Mouse (Mus musculus) right cerebral cortex, postnatal 10 days (tissue): Measurements from ENCODE around the gene Cadm2.

Experiments
- DNase-seq, 2 experiments: peaks; one replicate each; pipeline ENCODE4 v3.0.0; 2021; ENCODE audit warnings: low spot score in 2 of 2

Gene Cadm2

DNA sequence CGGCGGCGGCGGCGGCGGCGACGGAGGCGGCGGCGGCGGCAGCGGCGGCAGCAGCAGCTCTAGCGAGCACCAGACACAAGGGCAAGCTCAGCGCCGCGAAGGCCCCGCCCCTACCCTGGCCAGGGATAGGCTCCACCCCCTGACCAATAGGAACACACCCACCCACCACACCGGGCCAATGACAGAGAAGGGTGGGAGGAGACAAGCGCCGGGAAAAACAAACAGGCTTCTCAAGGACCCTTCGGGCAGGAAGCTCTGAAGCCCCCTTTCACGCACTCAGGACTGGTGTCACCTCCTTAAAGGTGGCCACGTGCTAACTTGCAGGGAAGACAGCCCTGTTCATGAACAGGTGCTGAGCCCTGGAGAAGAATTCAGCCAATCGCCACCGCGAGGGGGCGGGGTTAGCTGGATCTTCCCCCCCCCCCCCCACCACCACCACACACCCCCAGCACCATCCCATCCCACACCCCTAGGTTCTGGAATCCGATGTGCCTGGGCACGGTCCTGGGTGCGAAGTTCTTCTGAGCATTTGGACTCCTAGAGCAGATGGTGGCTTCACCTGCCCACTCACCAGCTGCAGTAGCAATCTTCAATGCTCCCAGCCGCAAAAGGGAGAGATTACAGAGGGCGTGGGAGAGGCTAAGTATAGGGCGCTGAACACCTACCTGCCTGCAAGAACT, at the start of gene Cadm2:
Gene Cadm2, minus strand, starts transcription at position 83 of the 680 bp plus-strand sequence.
- peak; percentile 97 to 98 for DNase-seq

DNA sequence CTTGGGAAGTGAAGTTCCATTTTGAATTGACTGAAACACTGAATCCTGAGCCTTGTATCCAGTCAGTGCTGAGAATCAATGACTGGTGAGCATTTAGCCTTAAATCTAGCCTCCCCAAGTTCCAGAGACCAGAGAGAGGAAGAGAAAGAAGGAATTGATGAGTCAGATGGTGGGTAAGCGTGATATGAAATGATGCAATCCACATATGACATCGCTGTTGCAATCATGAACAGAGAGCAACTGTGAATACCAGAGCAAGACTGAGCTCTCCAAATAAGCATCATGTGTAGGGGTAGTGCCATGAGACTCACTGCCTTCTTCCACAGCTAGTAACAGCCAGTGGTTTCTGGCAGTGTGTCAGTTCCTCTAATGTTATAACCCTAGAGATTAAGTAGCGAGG, 26.2 kb upstream of the Cadm2 start:
- no peak for DNase-seq

DNA sequence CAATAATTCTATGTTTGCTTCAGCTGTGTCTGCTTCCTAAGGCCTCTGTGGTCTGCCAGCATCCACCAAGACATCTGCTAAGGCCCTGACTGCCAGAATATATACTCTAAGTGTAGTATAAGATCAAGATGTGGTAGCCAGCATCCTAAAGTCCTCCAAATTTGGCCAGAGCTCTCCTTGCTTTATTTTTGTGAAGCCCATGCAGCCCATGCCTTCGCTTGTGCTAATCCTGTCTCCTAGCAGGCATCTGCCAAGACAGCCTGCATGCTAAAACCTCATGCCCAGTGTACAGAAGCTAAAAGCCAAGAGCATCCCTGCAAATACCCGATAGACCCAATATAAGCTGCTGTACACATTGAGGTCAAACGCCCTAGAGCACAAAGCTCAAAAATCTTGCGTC, 22.9 kb upstream of the Cadm2 start:
- DNase-seq: peak; percentile 32 to 51

DNA sequence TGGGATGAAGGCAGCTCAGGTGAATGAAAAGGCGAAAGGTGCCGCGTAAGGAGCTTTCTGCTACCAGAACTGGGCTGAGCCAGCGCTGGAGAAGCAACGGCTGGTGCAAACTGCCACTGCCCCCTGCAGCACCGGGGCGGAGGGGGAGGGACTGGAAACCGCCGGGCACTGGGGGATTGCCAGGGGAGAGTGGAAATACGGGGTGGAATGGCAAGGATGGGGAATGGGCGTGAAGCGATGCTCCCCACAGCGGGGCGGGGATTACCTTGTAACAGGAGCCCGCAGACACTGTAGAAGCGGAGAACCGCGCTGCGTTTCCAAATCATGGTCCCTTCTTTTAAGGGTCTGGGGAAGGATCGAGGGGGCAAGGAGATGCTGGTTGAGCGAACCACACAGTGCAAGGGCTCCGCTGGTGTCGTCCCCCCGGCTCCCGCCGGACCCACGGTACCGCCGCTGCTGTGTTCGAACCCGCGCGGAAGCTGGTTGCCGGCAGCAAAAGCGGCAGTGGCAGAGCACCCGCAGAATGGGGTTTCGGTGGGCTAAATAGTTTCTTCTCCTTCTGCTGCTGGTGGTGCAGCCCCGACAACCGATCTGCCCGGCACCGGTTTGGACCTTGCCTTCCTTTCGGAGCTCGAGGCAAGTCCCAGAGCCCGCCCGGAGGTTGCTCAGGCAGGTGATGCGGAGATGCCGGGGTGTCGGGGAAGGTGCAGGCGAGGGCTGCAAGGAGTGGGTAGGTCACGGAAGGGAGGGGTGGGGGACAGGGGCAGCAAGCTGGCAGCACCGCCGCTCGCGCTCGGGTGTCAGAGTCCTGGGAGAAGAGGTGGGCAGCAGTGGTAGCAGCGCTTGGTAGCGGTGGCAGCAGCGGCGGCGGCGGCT, 564 bp downstream of the Cadm2 start:
- DNase-seq: peak; percentile 91 to 92

DNA sequence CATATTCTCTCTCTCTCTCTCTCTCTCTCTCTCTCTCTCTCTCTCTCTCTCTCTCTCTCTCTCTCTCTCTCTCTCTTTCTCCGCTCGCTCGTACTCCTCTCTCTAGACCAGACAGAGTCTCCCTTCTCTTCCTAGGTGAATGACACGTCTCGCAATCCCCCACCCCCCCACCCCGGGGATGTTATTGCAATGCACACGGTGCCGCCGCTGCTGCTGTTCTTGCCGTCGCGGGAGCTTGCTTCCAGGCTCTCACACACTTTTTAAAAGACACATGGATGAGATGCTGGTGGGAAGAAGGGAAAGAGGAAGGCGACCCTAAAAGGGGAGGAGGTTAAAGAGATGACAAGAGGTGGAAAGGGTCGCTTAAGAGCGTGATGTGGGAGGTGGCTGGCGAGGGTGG, 1.3 kb downstream of the Cadm2 start:
- no peak for DNase-seq

DNA sequence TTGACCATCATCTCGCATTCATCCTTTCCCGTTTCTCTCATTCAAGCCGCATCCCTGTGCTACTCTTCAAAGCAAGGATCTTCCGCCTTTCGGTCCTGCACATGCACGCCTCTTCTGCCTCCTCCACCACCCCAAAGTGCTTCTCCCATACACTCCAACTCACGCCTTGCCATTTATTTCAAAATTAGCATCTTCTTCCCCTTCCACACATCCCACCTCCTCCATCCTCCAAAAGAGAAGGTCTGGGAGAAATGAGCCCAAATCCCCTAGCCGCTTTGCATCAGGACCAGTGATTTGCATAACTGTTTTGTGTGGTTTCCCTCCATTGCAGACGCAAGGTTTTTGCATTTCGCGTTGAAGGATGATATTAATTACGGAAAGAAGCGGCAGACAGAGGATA, 1.9 kb downstream of the Cadm2 start:
- DNase-seq: peak; percentile 47 to 48

DNA sequence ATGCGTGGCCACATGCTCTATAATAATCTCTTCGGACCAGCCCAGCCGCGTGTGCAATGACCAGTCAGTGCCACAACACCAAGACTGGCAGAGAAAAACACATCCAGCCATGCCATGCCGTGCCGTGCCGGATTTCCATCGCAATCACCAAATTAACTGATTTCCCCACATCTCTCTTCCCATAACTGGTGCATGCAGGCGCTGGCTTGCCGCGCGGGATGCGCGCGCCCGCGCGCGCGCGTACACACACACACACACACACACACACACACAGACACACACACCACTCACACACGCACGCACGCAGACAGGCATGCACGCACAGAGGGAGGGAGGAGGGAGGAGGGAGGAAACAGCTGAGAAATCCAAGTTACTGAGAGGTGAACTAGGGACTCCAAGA, 2.9 kb downstream of the Cadm2 start:
- peak; percentile 84 to 87 for DNase-seq

DNA sequence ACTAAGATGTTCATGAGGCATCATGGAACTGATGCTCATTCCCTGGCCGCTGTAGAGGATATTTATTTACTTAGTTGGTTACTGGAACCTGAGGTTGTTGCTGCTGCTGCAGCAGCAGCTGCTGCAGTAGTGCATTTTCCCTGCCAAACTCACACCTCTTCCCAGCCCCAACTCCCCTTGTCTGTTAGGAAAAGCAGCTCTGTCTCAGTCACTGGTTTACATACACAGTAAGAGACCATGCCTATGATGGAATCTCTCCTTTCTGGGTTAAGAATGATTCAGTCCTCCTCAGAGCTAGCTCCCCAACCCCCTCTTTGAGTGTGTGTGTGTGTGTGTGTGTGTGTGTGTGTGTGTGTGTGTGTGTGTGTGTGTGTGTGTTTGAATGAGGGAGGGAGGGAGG, 3.5 kb downstream of the Cadm2 start:
- DNase-seq: peak in 1 of 2 experiments; percentile 41

DNA sequence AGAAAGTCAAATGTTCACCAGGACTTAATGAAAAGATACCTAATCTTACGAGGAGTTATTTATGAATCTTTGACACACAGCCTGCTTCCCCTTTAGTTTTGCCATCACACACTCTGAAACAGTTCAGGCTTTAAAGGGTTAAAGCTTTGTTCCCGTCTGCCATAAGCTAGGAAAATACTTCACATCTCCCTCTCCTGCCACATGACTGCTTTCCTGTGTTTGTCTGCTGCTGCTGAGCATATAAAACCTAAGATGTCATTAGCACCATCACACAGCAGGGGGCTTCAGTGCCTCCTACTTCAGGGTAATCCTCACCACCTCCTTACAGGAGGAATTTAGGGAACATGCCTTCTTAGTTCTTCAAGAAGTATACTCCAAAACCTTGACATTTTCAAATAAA, 6.8 kb downstream of the Cadm2 start:
- peak; percentile 60 to 78 for DNase-seq

DNA sequence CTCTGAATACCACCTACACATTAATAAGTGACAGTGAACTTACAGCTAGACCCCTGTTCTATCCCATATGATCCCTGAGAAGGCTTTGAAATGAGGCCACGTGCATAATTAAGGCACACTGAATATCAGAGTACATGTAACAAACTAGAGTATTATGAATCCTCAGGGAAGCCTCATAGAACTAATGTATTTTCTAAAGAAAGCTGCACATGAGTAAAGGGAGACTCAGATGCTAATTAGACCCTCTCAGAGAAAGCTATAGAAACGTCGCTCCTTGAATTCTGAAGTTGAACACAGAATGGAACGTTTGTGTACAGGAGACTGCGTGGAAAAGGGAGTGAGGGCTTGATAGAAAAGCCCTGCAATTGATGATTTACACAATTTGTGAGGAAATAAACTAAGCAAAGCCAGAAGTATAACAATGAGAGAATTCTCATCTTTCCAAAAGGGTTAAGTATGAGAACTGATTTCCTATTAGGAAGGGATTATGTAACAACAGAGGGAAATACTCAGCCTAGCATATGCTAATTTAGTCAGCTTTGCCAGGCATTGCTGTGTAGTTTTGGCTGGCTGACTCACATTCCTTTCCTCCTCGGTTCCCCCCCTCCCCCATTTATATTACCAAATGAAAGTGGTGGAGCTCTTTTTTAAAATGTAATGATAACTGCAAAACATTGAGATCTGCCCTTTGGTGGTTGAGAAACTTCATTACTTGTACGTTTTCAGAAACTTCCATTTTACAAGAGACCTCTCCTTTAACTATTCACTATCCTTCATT, 9.6 kb downstream of the Cadm2 start:
- no peak for DNase-seq

DNA sequence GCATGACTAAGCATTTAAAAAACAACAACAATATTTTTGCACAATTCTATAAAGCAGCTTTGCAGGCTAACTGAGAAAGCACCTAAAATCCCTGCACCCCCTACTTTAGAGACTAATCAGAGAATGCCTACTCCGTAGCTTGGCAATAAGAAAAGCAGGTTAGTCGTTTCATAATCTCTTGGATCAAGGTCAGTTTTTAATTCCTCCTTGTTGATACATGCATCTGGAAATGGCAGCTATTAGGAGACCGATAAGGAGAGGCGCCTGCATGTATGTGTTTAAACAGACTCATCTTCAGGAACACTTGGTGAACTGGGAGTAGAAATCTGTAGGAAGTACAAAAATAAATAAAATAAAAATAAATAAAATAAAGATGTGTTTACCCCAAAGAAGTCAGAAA, 11.6 kb downstream of the Cadm2 start:
- no peak for DNase-seq

DNA sequence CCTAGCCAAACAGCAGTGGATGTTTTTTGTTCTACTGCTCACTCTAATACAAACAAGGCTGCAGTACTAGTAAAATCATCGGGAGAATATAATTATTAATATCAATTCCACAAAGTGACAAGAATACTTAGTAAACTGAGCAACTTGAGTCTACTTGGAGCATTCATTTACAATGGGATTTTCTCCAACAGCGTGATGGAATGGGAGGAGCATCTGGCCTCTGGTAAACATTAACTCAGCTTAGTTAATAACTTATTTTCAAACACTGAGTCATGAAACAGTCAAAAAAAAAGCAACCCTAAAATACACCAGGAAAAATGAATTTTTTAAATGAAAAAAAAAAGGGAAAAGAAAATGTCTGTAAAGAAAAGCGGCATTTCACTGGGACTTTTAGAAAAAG, 12.2 kb downstream of the Cadm2 start:
- no peak for DNase-seq

DNA sequence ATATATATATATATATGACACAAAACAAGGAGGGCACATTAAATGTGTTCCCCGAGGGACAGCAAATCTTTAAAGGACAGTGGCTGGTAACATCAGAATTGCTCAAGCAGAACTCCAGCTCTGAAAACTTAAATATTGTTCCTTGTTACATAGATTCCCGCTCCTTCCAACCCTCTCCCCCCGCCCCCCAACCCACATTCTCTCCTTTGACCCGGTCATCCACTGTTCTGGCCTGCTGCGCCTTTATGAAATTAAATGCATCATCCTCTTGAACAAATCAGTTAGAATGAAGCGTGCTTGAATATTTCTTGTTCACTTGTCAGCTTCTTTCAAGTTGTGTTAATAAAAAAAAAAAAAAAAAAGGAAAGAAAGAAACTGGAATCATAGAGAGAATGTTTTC, 15.0 kb downstream of the Cadm2 start:
- DNase-seq: no peak

DNA sequence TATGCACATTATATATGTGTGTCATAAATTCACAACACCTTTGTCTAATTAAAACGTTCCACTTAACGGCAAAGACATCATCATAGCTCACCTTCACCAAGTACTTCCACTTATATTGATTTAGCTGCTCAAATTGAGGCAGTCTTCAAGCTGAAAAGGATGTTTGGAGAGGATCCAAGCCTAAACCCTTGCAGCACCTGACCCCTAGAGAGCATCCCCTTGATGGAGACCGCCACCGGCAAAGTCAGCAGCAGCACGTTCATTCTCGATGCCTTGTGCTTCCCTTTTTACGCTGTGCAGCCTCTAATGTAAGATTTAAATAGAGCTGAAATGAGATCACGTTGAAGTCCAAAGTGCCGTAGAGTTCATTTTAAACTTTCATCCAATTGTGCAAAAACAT, 20.7 kb downstream of the Cadm2 start:
- no peak for DNase-seq

DNA sequence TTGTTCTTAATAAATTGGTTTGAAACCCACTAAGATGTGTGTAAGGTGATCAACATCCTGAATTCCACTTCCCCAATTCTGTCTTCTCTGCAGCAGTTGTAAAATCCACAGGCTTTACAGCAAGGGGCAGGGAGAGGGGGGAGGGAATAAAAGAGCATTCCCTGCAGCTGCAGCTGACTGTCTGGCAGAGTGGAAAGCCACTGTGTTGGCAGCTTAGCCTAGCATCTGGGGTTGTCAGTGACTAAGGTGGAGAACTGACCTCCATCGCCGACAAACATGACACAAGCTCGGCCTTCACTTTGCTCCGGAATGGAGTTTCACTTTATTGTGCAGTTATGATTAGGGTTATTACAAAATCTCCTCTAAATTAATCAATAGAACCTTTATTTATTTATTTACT, 21.9 kb downstream of the Cadm2 start:
- DNase-seq: peak; percentile 39 to 48

DNA sequence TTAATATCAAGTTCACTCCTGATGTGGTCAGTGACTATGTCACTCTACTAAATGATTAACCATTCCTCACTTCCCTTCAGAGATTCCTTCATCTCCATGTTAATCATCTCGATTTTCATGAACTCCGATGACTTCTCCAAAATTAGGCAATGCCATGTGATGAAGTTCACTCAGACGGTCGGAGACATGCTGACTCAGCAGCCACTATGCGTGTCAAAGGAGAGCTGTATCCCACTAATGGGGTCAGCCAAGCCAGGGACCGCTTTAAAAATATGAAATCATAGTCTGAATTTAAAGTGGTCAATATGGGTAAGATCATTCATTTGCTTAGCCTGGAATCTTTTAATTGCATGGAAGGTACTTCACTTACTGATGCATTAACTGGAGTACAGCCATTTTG, 29.7 kb downstream of the Cadm2 start:
- DNase-seq: no peak

DNA sequence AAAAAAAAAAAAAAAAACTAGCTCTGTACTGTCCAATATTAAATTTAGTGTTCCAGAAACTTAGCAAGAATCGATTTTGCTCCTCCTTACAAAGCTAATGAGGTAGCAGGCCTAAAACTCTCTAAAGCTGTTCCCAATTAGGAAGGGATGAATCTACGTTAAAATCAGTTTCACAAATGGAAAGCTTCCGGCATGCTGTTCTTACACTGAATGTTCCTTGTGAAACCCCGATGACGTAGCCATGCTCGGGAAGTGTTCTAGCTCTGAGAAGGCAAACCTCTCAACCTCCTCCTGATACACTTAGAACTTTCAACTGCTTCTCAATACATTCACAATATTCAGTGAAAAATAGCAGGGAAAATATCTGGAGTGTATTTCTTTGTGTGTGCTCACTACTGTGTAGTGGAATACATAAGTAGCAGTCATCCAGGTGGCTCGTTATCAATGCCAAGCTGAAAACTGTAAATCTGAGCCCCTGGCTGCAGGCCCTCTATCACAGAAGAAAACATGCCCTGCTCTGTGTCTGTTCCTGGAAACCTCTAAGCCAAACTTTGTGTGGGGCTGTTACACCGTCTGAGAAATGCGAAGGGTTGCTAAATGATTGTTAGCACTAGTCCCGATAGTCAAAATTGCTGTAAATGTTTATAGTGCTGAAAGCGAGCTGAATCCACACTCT, 41.7 kb downstream of the Cadm2 start:
- no peak for DNase-seq

DNA sequence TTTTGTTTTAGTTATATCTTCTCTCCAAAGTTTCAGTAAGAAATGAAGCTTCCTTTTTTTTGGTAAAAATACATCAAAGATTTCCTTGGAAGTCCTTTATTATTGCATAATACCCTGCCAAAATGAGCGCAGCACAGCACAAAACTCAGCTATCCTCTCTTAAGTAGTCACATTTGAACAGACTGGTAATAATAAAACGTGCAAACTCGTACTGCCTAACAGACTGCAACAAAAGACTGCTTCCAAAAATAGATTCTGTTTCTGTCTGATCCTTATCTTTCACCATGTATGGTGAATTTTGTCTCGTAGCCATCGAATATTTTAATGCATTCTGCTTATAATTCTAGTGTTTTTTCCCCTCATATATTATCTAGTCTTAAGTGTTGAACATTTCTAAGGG, 45.2 kb downstream of the Cadm2 start:
- DNase-seq: no peak

DNA sequence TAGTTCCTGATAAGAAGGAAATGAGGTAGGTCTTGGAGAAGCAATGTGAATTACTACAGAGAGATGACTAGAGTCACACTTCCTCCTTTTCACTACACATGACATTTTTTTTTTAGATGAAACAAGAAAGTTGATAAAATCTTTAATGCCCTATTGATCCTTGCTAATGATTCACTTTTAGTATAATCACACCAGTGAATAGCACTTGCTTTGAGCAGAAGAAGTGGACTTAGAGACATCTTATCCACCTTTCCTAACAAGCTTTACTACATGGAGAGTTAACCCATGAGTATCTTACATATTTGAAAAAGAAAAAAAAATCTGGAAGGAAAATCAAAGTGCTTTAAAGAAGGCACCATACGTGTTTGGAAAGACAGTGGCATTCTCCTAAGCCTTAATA, 93.7 kb downstream of the Cadm2 start:
- DNase-seq: no peak

DNA sequence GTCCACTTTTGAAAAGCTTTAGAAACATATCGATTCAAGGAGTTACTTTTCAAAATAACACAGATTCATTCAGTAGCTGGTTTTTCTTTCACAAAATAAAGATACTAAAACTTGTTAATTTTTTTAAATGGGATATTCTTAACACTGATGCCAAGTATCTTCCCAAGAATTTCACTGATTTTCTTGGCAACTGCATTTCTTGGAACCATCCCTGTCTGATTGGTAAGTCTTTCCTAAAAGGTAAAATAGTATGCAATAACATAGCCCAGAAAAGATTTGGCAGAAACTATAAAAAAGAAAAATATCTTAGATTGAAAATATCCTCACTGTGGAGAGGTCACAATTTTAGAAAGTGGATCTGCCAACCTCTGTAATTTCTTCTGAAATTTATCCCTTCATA, 95.8 kb downstream of the Cadm2 start:
- DNase-seq: no peak

DNA sequence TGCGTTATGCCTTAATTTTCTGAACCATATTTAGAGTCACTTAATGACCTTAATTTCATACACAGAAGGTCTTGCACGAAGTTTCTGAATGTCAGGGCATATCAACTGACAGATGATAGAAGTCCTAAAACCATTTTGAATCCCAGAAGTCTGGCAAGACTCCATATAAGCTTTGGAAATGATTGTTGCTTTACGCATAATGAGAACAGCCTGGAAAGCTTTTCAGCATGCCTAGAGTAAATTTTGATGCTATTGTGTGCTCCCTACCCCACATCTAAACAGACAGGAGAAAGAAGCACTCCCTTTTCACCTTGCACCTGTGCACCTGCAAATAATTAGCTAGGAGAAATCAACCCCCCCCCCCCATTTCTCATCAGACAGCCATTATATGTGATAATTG, 102.4 kb downstream of the Cadm2 start:
- DNase-seq: no peak

DNA sequence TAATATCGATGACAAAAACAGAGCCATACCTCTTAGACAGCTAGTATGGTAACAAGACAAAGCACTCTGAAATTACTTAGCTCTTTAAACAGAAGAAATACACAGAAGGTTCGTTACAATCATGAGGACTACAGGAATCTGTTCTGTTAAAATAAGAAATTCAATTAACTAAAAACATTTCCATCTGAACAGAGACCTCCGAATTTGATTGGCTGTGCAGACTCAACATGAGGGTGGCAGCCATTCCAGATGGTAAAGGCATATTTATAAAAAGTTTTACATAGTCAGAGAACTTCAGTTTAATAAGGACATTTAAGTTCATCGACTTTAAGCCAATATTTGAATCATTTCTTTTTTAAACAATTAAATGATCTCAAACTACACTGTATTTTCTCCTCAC, 105.2 kb downstream of the Cadm2 start:
- DNase-seq: no peak
